Mouse (Mus musculus) cerebellum, postnatal 4 days (tissue): ENCODE results near the gene Snx15.

Experiments used
- DNase-seq, 2 experiments: peaks; one replicate each; pipeline ENCODE4 v3.0.0; 2022; ENCODE audit warnings: low spot score in 2 of 2, mixed read lengths in 1 of 2

Gene Snx15

DNA sequence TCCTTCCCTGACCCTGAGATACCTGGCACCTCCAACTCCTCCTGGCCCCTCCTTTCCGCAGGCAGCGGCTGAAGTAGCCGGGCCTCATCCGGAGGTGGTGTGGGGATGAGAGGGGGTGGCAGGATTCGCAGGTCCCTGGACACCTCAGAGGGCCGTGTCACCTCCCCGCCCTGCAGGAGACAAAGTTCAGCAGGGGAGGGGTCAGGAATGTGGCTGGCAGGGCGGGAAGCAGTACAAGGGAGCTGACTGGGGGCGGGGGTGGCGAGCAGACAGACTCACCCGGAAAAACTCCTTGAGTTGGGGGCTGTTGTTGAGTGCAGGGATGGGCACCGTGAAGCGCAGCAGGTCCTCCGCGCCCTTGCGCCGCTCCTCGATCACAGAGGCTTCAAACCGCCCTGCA lies 6.3 kb downstream of the Snx15 start:
- no peak for DNase-seq

GRCm38 (mm10) chr19:6118677-6119185 lies 9.4 kb downstream of the Snx15 start:
- peak in 1 of 2 experiments; percentile 25 for DNase-seq

DNA sequence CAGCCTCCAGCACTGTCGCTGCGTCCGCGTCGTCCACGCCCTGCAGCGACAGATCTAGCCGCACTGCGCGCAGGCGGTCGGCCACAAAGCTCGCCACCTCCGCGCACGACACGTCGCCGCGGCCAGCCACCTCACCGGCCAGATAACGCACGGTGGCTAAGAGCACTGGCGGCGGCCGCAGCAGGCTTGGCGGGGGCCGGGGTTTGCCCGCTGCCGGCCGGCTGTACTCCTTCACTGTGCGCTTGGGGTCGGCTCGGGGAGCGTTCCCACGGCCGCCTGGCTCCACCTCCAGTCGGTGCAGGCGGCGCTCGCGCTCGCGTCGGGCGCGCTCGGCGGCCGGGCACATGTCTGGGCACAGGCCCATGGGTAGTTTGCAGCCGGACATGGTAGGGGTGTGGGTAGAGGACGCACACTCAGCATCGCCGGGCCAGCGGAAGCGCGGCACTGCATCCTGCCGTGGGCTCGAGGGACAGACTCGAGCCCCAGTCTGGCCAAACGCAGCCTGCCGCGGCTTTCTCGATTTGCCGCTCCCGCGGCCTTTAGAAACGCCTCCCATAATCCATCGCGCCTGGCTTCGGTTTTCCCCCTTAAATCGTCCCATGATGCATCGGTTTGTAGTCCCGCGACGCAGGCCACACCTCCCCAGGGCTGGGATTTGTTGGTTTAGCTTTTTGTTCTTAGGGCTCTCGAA lies 10.0 kb downstream of the Snx15 start, which contains the start of gene Sac3d1:
Gene Sac3d1 (minus strand): TSS at position 665 of the 691 bp plus-strand sequence.
- DNase-seq = peak; percentile 76 to 83

GRCm38 (mm10) chr19:6117346-6117985 lies 10.6 kb downstream of the Snx15 start:
- no peak for DNase-seq

DNA sequence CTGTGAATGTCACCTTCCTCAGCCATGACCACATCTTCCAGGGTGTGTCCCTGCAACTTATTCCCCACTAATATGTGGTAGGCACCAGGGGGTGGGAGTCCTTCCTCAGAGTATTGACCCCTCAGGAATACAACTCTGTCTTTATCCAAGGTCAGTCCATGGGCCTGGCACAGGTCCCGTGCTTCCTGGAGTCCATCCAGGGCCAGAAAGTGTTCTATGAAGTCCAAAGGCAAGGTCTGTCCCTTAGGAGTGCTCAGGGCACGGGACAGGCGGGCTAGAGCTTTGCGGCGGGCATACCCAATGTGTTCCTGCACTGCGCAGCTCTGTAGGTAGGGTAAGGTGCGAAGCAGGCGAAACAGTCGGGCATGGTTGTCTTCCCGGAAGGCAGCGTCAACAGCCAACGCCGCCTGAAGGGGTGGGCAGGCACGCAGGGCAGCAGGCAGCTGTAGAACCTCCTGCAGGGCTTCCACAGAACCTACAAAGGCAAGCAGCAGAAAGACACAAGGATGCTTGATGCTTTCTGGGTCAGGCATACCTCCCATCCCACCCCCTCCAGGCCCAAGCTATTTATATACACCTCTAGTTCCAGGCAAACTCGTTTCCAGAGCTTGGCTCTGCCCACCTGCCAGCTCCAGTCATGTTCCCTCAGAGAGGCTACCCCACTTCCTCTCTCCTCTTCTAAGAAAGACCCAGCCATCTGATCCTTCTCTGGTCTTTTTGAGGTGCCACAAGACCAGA lies 11.8 kb downstream of the Snx15 start:
- no peak for DNase-seq

- DNase-seq = no peak
Measured at GRCm38 (mm10) chr19:6113116-6113515, 15.0 kb downstream of the Snx15 start.

DNA sequence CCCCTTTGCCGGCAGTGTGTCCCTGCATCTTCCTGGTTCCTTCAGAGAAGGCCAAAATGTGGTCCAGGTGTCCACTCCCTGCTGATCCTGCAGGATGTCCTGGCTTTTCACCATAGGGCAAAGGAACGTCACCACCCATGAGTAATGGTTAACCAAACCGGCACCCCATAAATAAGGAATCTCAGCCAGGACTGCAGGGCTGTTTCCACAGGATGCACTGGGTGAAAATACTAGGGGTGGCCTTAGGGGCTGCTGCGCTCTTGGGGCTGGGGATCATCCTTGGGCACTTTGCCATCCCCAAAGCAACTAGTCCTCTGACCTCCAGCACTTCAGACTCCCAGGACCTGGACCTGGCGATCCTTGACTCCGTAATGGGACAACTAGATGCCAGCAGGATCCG lies 22.5 kb downstream of the Snx15 start, which contains the start of gene Naaladl1:
Gene Naaladl1 (plus strand): TSS at position 197 of the 400 bp plus-strand sequence.
- DNase-seq = no peak

DNA sequence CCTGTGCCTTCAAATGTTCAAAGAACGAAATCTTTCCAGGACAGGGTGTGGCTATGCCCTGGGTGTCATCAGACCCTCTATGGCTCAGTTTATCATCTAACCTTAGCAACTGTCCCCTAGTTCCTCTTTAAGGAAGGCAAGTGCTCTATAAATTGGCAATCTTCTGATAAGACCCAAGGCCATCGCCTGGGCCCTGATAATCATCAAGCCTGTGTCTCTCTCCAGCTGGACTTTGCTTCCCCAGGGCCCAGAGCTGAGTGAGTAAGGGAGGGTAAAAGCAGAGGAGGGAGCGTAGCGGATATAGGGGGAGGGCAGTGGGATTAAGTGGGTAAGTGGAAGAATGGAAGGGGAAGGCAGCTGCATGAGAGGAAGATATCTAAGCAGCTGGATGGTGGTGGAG lies 23.6 kb downstream of the Snx15 start:
- no peak for DNase-seq

DNA sequence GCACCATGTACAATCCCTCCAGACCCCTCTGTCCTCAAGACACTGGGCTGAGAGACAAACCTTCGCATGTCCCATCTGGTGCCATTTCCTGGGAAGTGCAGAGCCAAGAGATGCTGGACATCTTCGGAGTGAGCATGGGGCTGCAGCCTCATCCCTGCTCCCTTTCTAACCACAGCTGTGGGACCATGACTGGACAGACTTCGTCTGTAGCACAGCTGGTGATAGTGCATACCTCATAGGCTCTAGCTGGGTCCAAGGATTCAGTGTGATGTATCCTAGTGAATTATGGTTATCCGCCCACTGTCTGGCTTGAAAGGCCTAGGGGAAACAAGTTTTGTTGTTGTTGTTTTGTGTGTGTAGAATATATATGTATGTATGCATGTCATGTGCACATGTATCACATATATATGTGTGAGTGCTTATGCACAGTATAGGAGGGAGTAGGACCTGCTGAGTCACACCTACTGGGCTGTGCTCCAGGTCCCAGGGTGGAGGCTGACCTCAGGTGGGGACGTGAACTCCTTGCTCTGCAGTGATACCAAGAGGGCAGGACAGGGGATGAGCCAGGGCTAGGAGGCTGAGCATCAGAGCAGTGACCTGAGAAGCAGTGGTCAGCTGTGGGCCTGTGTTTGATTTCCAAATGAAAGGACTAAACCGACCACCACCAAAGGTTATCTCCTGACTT lies 25.8 kb downstream of the Snx15 start:
- DNase-seq = no peak

DNA sequence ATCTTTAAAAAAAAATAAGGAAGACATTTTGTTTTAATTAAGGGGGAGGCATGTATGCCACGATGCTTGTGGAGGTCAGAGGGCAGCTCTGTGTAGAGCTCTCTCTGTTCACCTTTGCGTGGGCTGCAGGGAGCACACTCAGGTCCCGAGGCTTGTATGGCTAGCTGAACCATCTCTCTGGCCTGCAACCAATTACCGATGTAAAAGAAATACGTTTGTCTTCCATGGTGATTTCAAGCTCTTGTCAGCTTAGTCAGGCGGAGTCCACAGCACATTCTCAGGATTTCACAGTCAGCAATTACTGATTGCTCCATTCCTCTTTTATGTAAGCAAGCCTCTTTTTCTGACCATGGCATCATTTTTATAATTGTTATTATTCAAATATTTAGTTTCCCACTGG lies 26.9 kb downstream of the Snx15 start:
- DNase-seq = no peak

DNA sequence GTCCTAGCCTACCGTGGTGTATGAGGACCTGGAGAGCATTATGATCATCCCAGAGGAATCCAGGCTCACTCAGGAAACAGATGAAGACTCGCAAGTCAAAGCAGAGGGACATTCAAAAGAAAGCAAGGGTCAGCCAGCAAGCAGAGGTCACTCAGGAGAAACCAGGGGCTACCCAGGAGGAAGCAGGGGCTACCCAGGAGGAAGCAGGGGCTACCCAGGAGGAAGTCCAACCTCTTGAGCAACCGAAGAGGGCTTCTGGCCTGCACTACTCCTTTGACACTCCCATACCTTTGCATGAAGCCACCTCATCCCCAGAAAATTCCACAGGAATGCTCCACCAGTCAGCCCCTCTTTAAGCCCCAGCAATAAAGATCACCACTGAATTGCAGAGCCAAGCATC lies 30.3 kb downstream of the Snx15 start:
- DNase-seq = no peak

DNA sequence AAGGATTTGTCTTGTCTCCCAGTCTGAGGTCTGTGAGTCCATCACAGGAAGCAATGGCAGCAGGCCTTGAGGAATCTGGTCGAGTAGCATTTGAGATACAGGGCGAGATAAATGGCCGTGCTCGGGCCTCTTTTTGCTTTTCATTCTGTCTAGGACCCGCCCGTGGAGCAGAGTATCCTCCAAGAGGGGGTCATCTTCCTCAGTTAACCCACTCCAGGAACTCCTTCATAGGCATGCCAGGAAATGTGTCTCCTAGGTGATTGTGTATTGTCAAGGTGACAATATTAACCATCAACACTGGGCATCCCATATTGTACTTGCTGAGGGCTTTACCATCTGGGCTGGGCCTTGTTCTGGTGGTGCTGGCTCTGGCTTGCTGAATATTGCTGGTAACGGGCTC lies 34.0 kb downstream of the Snx15 start, which contains the start of gene AC131692.1:
Gene AC131692.1 (plus strand): TSS at position 301 of the 400 bp plus-strand sequence.
- no peak for DNase-seq

DNA sequence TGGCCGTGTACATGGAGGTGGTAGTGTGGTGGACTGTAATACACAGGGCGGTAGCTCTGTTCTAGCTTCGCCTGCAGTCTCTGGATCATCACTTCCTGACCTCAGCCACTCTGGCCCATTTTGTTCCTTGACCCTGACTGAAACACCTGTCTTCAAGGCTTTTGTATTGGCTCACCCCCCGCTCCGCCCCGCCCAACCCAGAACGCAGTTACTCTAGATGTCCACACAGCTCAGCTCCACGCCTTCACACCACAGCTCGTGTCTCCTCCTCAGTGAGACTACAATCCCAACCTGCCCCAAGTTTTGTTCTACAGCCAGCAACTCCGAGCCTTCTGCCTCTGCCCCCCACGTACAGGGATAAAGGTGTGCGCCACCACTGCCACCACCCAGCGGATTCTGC lies 39.3 kb downstream of the Snx15 start:
- no peak for DNase-seq

- peak in 1 of 2 experiments; percentile 56 for DNase-seq
Measured at GRCm38 (mm10) chr19:6085417-6085879, 42.7 kb downstream of the Snx15 start.

DNA sequence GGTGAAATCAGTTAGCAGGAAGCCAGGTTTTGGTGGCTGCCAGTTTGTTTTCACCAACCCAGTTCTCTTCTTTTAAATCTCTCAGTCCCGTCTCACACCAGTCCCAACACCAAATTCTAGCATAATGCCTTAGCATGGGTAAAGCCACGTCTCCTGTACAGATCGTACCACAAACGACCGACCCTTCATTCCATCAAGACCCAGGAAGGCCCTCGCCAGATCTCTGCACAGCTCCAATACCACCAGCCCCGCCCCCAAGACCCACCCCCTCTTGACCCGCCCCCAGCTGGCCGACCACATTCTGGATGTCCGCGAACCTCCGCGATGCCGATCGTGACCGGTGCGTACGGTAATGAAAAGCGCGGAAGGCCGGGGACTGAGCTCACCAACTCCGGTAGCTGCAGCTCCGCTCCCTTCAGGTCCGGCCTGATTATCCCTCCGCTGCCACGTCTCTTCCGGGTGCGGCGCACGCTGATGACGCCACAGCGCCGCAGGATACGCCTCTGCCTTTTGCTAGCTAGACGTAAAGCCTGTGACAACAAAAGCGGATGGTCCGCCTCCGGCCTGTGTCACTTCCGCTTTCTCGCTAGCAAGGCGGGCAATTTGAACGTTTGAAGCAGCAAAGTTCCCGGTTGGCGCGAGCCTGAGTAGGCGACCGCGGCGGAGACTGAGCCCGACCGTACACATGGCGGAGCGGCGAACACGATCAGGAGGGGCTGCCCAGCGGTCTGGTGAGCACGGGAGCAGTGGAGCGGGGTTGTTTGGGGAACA lies 43.4 kb downstream of the Snx15 start, which contains the start of the genes Zfpl1 and Cdca5:
Gene Zfpl1 (minus strand): TSS at position 479 of the 771 bp plus-strand sequence.
Gene Cdca5 (plus strand): TSS at position 506 of the 771 bp plus-strand sequence.
- DNase-seq = peak; percentile 96 to 98

DNA sequence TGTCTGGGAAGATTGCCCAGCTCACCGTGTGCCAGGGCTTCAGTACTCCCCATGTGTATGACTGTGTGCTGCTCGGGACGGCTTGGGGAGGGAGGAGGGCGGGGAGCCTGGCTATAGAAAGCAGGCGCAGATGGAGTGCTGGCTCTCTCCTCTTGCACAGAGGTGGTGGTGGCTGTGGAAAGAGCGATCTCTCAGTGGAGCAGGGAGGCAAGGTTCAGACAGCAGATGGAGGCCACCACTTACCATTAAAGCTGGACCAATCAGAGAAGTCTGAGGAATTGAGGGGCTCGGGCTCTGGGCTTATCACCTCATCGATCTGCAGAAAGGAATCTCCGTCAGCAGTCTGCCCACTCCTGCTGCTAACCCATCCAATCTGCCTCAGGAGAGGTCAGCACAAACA lies 45.9 kb downstream of the Snx15 start, which contains the start of gene Gm28374:
Gene Gm28374 (minus strand): TSS at position 101 of the 400 bp plus-strand sequence.
- DNase-seq = no peak

DNA sequence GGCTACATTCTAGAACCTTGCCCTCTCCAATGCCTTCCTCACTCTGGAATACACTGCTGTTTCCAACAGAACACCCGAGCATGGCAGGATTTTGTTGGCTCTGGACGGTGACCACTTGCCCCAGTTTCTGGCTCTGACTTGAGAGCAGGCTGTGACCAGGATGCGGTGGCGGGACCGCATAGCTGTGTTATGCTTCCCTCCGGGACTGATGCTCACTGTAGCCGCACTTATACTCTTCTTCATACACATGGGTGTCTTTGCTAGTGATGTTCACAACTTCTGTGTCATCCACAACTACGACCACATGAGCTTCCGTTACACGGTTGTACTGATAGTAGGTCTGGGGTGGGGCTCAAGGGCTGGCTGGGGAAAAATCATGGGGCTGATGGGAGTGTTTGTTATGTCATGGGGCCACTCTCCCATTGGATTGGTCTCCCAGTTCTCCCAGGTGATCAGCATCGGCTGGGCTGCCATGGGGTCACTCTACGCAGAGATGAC lies 48.1 kb downstream of the Snx15 start, which contains the start of gene Tmem262:
Gene Tmem262 (plus strand): TSS at position 51 of the 498 bp plus-strand sequence.
- no peak for DNase-seq

GRCm38 (mm10) chr19:6076564-6077393 lies 51.3 kb downstream of the Snx15 start, which contains the start of gene Vps51:
Gene Vps51 (minus strand): TSS chr19:6077231.
- DNase-seq = peak; percentile 63 to 83

GRCm38 (mm10) chr19:6073889-6074288 lies 54.2 kb downstream of the Snx15 start:
- DNase-seq = no peak
